Mouse (Mus musculus) cerebellum, adult 2 months (tissue): Measurements from ENCODE around the gene Prkcz.

ENCODE experiments used
- CTCF ChIP-seq: fragments of 200-500 bp; IDR thresholded peaks from 2 replicates; pipeline ENCODE4 v1.5.1; 2011; ENCODE audit warnings: low read depth, mild to moderate bottlenecking, control low read depth, low read length, moderate library complexity, borderline replicate concordance; ENCODE audit not compliant: insufficient read depth
- POLR2A ChIP-seq: fragments of 200-500 bp; IDR thresholded peaks from 2 replicates; pipeline ENCODE4 v1.6.1; 2011; ENCODE audit warnings: low read length, control low read depth, borderline replicate concordance; ENCODE audit not compliant: insufficient read depth

DNA sequence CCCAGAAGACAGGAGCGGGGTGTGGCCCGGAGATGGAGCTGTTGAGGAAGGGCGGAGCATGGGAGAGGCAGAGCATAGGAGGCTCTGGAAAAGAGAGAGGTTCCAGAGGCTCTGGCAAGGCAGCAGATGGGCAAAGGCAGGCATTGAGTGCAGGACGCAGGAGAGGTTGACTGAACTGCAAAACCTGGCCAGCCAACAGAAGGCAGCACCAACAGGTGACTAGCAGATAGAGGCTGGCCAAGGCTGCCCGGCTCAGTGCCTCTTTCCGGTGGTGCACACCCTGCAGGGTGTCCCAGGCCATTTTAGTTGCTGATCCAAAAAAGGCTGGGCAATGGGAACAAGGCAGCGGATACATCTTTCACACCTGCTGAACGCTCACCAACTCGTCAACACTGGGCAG lies 119.4 kb downstream of the Prkcz start:
- TF ChIP-seq CTCF (no peak), POLR2A (no peak)
